Mouse (Mus musculus) gastrocnemius, postnatal 10 days (tissue): Measurements from ENCODE around the gene Itpka. TPM values are rescaled to one million over a fixed set of nuclear protein-coding genes. Genes with fewer than 3 reads are reported as not detected.

ENCODE experiments used
- DNase-seq: peaks from one replicate; pipeline ENCODE4 v3.0.0; 2021; ENCODE audit warnings: mixed read lengths
- total RNA-seq, 2 experiments: library from RNA; stranded (reverse); gene quantifications; 2 replicates each; pipeline ENCODE4 v1.2.3; 2021

Gene Itpka
- total RNA-seq, 2 experiments from 2014 or later = 0.18 to 0.26 TPM

GRCm38 (mm10) chr2:119757601-119758100 is 15.5 kb downstream of the Itpka start:
- DNase-seq = no peak

- DNase-seq = no peak
Measured at GRCm38 (mm10) chr2:119758101-119758843, 16.1 kb downstream of the Itpka start.

GRCm38 (mm10) chr2:119758844-119759835 is 17.0 kb downstream of the Itpka start:
- no peak for DNase-seq

- DNase-seq = no peak
Measured at GRCm38 (mm10) chr2:119760251-119760650, 18.1 kb downstream of the Itpka start, which contains the start of gene Ltk. Gene Ltk, minus strand, starts transcription at chr2:119760431.

DNA sequence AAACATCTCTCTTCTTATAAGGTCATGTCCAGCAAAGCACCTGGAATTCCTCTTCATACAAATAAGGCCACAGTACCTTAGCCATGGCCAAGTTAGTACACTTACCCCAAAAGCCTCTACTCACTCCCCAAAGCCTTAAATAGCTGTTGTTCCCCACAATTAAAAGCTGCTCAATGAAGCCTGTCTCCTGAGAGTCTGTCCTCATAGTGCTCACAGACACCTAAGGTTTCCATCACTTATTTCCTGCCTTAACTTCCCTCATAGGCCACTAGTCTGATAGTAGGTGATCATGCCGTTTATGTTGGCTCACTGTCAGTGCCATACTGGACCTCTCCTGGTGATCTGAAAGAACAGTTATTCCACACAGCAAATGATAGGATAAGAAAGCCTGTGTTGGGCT is 20.1 kb downstream of the Itpka start:
- no peak for DNase-seq

DNA sequence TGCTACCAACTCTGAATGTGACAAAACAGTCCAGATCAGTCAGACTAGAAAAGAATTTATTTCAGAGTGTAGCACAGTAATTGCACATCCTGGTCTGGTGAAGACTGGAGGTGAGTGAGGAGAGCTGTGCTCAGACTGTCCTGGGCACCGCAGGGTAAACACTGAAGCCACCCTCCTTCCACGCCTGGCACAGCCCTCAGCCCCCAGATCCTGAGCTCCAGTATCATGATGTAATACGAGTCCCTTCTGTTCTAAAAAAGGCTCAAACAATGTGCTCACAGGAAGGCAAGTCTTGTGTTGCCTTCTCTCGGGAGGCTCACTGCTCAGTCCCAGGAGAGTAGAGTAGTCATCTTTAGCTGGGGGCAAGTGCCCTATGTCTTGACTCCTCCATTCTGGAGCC is 21.8 kb downstream of the Itpka start:
- no peak for DNase-seq

GRCm38 (mm10) chr2:119767246-119767645 is 25.1 kb downstream of the Itpka start:
- DNase-seq = no peak

DNA sequence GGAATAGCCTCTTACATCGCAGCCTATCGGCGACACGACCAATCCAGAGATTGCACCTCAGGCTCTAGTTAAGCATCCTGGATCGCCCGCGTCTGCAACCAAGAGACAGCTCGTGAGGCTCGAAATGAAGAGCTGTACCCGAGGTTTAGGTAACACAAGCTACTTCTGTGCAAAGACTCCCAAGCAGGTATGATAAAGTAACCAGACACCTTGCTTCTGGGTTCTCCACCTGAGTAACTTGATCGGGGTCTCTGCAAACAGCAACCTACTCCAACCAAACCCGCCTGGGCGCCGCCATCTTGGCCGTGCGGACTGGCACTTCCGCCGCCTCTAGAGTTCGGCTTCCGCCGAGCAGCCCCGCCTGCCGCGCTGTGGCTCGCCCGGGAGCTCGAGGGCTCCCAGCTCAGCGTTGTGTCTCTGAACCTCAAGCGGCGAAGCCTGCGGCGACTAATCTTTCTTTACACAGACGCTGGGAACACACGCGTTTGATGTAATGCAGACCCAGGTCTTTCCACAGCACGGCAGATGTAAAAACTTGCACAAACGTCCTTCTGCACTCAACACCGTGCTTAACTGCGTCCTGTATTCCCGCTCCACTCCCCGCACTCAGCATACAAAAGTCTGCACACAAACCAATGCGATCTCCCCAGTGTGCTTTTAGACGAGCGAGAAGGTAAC is 45.2 kb downstream of the Itpka start, which contains the start of gene Rpap1:
Rpap1 (minus strand) TSS at position 332 of the 678 bp plus-strand sequence.
- DNase-seq = peak; percentile 86

DNA sequence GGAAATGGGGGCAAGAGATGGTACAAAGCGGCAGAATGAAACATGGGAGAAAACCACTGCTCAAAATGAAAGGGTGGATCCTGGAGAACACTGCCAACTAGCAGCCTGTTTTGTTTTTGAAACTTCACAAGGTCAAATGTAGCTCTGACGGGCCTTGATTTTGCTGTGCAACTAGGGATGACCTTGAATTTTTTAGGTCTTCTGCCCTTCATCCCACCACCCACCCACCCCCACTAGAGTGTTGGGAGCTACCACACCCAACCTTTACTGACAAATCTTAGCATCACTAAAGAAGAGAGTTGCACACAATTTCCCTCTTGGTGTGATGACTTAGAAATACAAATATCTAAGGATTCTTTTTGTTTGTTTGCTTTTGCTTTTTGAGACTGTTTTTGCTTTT is 47.9 kb downstream of the Itpka start:
- no peak for DNase-seq

DNA sequence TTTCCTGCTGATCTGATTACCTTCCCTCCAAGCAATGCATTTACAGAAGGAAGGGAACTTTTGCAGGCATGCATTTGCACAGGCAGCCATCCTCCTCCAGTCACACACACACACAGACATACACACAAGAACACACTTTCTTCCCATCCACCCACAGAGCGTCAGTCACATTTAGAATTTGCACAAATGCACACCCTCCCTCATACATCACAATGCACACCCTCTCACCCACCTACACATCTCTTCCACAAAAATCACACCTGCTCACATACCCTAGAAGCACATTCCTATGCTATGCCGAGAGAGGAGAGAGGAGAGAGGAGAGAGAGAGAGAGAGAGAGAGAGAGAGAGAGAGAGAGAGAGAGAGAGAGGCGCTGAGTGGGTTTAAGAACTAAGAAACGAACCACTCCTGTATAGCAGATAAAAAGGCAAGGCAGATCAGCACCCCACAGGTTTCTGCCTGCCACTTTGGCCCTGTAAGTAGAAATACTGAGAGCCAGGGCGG is 55.2 kb downstream of the Itpka start, which contains the start of gene Tyro3:
Tyro3 (plus strand) TSS at position 455 of the 505 bp plus-strand sequence.
- no peak for DNase-seq

DNA sequence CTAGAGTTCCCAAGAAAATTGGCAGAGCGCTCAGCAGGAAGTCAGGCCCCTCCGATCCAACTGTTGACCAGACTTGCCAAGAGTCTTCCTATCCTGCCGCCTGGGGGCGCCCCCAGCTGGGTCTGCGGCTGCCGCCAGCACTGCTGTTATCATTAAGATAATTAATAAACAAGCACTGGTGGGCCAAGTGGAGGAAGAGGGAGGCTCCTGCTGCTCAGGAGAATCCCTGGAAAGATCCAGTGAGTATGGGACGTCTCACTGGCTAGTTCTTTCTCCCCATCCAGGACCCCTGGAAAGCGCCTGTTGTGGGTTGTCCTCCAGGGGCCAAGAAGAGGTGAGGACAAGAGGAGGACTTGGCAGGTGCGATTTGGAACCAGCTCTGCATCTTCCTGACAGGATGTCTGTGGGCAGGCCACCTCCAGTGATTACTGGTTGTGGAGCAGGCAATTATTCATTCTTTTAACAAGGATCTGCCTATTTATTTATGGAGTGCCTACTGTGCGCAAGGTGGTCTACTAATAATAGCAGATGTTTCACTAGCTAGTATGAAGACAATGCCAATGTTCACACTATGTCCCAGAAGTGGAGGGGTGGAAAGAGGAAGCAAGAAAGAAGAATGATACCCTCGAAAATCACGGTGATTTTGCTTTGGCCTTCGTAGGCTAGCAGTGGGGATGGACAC is 56.2 kb downstream of the Itpka start:
- DNase-seq = peak; percentile 69

GRCm38 (mm10) chr2:119799181-119799960 is 57.2 kb downstream of the Itpka start:
- DNase-seq = peak; percentile 58

DNA sequence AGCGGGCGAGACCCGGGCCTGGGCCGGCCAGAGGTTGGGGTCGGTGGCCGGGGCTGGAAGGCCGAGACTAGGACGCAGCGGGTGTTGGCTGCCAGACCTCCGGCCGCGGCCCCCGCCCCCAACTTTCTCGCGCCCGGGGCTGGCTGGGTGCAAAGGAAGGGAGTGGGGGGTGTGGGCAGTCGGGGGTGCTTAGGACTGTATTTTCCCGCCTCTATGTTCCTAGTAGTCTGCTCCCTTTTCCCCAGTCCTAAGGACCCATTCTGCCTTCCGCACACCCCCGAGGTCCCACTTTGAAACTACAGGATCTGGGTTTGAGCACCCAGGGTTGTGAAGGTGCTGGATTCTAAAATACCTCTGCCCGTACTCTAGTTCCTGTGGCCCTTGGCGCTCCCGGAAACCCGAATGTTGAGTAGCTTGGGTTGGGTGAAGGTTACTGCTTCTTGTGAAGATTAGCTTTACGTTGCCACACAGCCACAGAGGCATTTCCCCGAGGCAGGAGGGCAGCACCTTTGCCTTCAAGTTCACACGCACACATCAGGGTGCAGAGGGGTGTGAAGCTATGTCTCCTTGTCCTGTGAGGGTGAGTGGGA is 57.9 kb downstream of the Itpka start:
- DNase-seq = peak; percentile 42

Other genes starting within 250 kb of the Itpka start
- under 1 TPM; 0.14 to 0.20 TPM for gene Exd1, start 194.7 kb upstream of the Itpka start, total RNA-seq
- 10 to 100 TPM; 55.8 to 57.9 TPM for gene Chp1, start 194.6 kb upstream of the Itpka start, total RNA-seq
- gene Nusap1, start 124.0 kb upstream of the Itpka start, total RNA-seq = 1 to 10 TPM; 6.8 to 8.4 TPM
- gene Oip5, start 123.9 kb upstream of the Itpka start, total RNA-seq = 1 to 10 TPM; 2.5 to 3.4 TPM
- gene Ndufaf1, start 79.5 kb upstream of the Itpka start, total RNA-seq = 10 to 100 TPM; 36.0 to 40.0 TPM
- 10 to 100 TPM; 26.7 to 29.2 TPM for gene Rtf1, start 67.3 kb upstream of the Itpka start, total RNA-seq
- not detected for gene Ltk, start 18.1 kb downstream of the Itpka start, total RNA-seq
- 10 to 100 TPM; 14.2 to 14.5 TPM for gene Rpap1, start 45.2 kb downstream of the Itpka start, total RNA-seq
- gene Tyro3, start 55.4 kb downstream of the Itpka start, total RNA-seq = 1 to 10 TPM; 3.6 to 5.1 TPM
- gene Mga, start 154.9 kb downstream of the Itpka start, total RNA-seq = 10 to 100 TPM; 44.9 to 54.4 TPM
- 10 to 100 TPM in 1 of 2 experiments, 1 to 10 TPM in 1; 9.1 to 11.0 TPM for gene Mapkbp1, start 230.4 kb downstream of the Itpka start, total RNA-seq